Mouse (Mus musculus) lung, embryonic 14.5 days (tissue): Measurements from ENCODE around the gene Bax. TPM values are rescaled to one million over a fixed set of nuclear protein-coding genes. Genes with fewer than 3 reads are reported as not detected.
"Not testable (repeated sequence)": the region's sequence is repeated elsewhere in the genome, so short reads cannot be mapped to it uniquely, and the experiment has no call there.

Source experiments
- ATAC-seq: fragments of 200-750 bp; cut with Nextera tagmentation; 2 replicates; pipeline ENCODE4 v1.8.0; 2017; ENCODE audit warnings: mild to moderate bottlenecking, moderate TSS enrichment, moderate library complexity; ENCODE audit not compliant: insufficient read depth
- DNase-seq: peaks from one replicate; pipeline ENCODE4 v3.0.0-alpha.2; 2015
- H3K27ac ChIP-seq: fragments of 300-500 bp; sonication (generic); 2 replicates; pipeline ENCODE4 v1.5.1; 2014; ENCODE audit warnings: low read depth, mild to moderate bottlenecking, moderate library complexity
- H3K27me3 ChIP-seq: fragments of 300-500 bp; sonication (generic); 2 replicates; pipeline ENCODE4 v1.6.1; 2014; ENCODE audit warnings: low read length, control low read depth; ENCODE audit not compliant: insufficient read depth
- H3K36me3 ChIP-seq: fragments of 300-500 bp; sonication (generic); 2 replicates; pipeline ENCODE4 v1.6.1; 2014; ENCODE audit warnings: control low read depth; ENCODE audit not compliant: insufficient read depth
- H3K4me1 ChIP-seq: fragments of 300-500 bp; sonication (generic); 2 replicates; pipeline ENCODE4 v1.6.1; 2014; ENCODE audit warnings: antibody characterized with exemption, control low read depth; ENCODE audit not compliant: insufficient read depth
- H3K4me2 ChIP-seq: fragments of 300-500 bp; sonication (generic); 2 replicates; pipeline ENCODE4 v1.6.1; 2014; ENCODE audit warnings: mild to moderate bottlenecking
- H3K4me3 ChIP-seq: fragments of 300-500 bp; sonication (generic); 2 replicates; pipeline ENCODE4 v1.5.1; 2014; ENCODE audit warnings: low read depth, low read length
- H3K9ac ChIP-seq: fragments of 300-500 bp; sonication (generic); 2 replicates; pipeline ENCODE4 v1.6.1; 2014
- H3K9me3 ChIP-seq: fragments of 300-500 bp; sonication (generic); 2 replicates; pipeline ENCODE4 v1.6.1; 2016; ENCODE audit warnings: low read depth, low read length, control low read depth
- CTCF ChIP-seq: IDR thresholded peaks from 2 replicates; pipeline ENCODE4 v1.5.1; 2016; ENCODE audit warnings: antibody characterized with exemption, low read depth
- WGBS: fragments of 180-500 bp; shearing (Covaris S2); extraction: QIAGEN DNeasy Blood & Tissue Kit; methylation state at CpG from one replicate; pipeline ENCODE4 v1.1.7; 2014; 5-methylcytosine and 5-hydroxymethylcytosine counted together
- polyA plus RNA-seq: library from polyadenylated mRNA; unstranded; fragments of >200 nt; fragmentation: Nextera tagmentation; extraction: Ambion mirVana; gene quantifications from 2 replicates; pipeline ENCODE4 v1.2.1, GENCODE M21; 2014

Gene Bax
- polyA plus RNA-seq, 1 experiment from 2014 or later: 135 TPM

DNA sequence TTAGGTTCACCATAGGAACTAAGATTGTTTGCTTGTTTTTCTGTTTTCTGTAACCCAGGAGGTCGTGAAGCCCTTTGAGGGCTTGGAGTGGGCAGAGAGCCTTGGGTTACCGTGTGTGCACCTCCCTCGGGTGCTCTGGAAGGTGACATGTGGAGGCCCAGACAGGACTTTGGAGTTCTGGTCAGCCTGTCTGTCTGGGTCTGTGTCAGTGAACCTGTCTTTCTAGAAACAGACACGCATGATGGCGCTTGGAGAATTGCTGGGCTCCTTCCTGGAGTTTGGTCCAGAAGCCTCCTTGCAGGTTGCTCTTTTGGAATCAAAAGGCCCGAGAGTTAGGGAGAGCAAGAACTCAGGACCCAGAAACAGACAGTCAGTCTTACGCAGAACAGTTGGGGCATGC is 6.3 kb downstream of the Bax start:
- Histone ChIP-seq H3K9ac (peak overlapping the region; percentile 90), H3K27me3 (no peaks in the 10 kb centered on the region), H3K27ac (peak overlapping the region; percentile 93), H3K36me3 (peaks cover 68% of the 10 kb centered on the region), H3K4me1 (peaks cover 23% of the 10 kb centered on the region), H3K4me2 (peak overlapping the region; percentile 66), H3K9me3 (no peaks in the 10 kb centered on the region), H3K4me3 (peak overlapping the region; percentile 51)
- no peak for TF ChIP-seq CTCF
- ATAC-seq (0 out of 2 replicates have a peak, but pooled peaks have one; percentile 3), DNase-seq (peak; percentile 17)
- WGBS: 62% methylated on average over 7 of the region's 7 CpGs

- Histone ChIP-seq H3K36me3 (peaks cover 68% of the 10 kb centered on the region), H3K9ac (peak within 1 kb of the TSS; percentile 90), H3K4me3 (peak within 1 kb of the TSS; percentile 51), H3K4me1 (peaks cover 23% of the 10 kb centered on the region), H3K4me2 (peak within 1 kb of the TSS; percentile 83), H3K27ac (peak within 1 kb of the TSS; percentile 96)
- H3K9me3 ChIP-seq, H3K27me3 ChIP-seq: not testable (repeated sequence)
- DNase-seq: peak; percentile 99
- under 1% methylated on average over 31 of the region's 37 CpGs for WGBS
- peak; percentile 94 for ATAC-seq
Observed at GRCm38 (mm10) chr7:45459564-45460140, 7.0 kb downstream of the Bax start, which contains the start of gene Ftl1. Ftl1 (minus strand) TSS chr7:45459884.

GRCm38 (mm10) chr7:45458748-45459563 is 7.7 kb downstream of the Bax start:
- ATAC-seq: peak; percentile 75
- no peaks in the 10 kb centered on the region for H3K9me3 ChIP-seq
- peaks cover 23% of the 10 kb centered on the region for H3K4me1 ChIP-seq
- TF ChIP-seq CTCF: no peak
- H3K27ac ChIP-seq: peak overlapping the region; percentile 96
- H3K36me3 ChIP-seq: peaks cover 68% of the 10 kb centered on the region
- peak overlapping the region; percentile 83 for H3K4me2 ChIP-seq
- H3K27me3 ChIP-seq: no peaks in the 10 kb centered on the region
- peak; percentile 91 for DNase-seq
- under 1% methylated on average over 39 of the region's 43 CpGs for WGBS
- H3K4me3 ChIP-seq: peak overlapping the region; percentile 51
- peak overlapping the region; percentile 90 for H3K9ac ChIP-seq

- DNase-seq (peak; percentile 35), ATAC-seq (no peak)
- Histone ChIP-seq H3K27ac (peak overlapping the region; percentile 52; the same call in 1 of the 2 replicates), H3K4me3 (peak overlapping the region; percentile 51), H3K27me3 (no peaks in the 10 kb centered on the region), H3K36me3 (peaks cover 65% of the 10 kb centered on the region), H3K4me2 (peak overlapping the region; percentile 83), H3K4me1 (peaks cover 23% of the 10 kb centered on the region), H3K9ac (peak overlapping the region; percentile 90), H3K9me3 (no peaks in the 10 kb centered on the region)
- no peak for TF ChIP-seq CTCF
- 49% methylated on average over 10 of the region's 10 CpGs for WGBS
Observed at GRCm38 (mm10) chr7:45457204-45458060, 9.3 kb downstream of the Bax start.

GRCm38 (mm10) chr7:45456721-45457203 is 9.9 kb downstream of the Bax start:
- H3K27ac ChIP-seq: peak overlapping the region; percentile 52; the same call in 1 of the 2 replicates
- 37% methylated on average over 9 of the region's 9 CpGs for whole genome bisulfite sequencing
- H3K9me3 ChIP-seq: no peaks in the 10 kb centered on the region
- no peak for TF ChIP-seq CTCF
- peak overlapping the region; percentile 51; the same call in 1 of the 2 replicates for H3K4me3 ChIP-seq
- no peak overlapping the region; the same call in 1 of the 2 replicates for H3K9ac ChIP-seq
- peaks cover 23% of the 10 kb centered on the region for H3K4me1 ChIP-seq
- peak overlapping the region; percentile 83 for H3K4me2 ChIP-seq
- no peaks in the 10 kb centered on the region for H3K27me3 ChIP-seq
- peaks cover 65% of the 10 kb centered on the region for H3K36me3 ChIP-seq
- no peak for ATAC-seq
- peak; percentile 26 for DNase-seq

- Histone ChIP-seq H3K4me2 (0 out of 2 replicates have a peak overlapping the region, but pooled peaks have one; percentile 83), H3K9ac (no peak overlapping the region), H3K4me3 (no peak overlapping the region), H3K9me3 (no peaks in the 10 kb centered on the region), H3K27ac (no peak overlapping the region), H3K4me1 (peaks cover 23% of the 10 kb centered on the region), H3K36me3 (peaks cover 67% of the 10 kb centered on the region), H3K27me3 (no peaks in the 10 kb centered on the region)
- peak; percentile 24 for DNase-seq
- TF ChIP-seq CTCF: no peak
- WGBS: 71% methylated on average over 13 of the region's 13 CpGs
- no peak for ATAC-seq
Observed at GRCm38 (mm10) chr7:45455932-45456696, 10.6 kb downstream of the Bax start.
